In the genomic region with DNA sequence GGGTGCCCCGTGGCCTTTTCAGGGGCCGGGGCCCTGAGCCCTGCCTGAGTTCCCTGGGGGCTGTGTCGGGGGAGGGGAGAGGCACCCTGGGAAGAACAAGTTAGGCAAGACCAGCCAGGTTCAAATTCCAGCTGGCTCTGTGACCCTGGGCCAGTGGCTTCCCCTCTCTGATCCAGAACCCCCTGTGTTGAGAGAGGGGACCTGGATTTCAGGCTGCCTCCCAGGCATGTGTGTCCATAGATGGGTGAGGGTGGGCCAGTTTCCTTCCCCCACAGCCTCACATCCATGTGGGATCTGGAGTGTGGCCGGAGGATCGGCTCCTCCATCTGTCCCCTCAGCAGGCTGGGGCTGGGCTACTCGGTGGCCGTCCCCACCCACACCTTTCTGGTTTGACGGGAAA, we compare ENCODE assay signal across 8 mouse cellular contexts. TPM values are rescaled to one million over a fixed set of nuclear protein-coding genes. Genes with fewer than 3 reads are reported as not detected.
A peak's percentile ranks its signal among the peaks of the same experiment; 100 is the strongest.
DNase-seq lines count a peak whose midpoint lies in the region; ATAC-seq and TF ChIP-seq lines count a peak whose summit lies in the region.

No protein-coding gene starts in this region.

- H3K9me3 ChIP-seq in heart, embryonic 11.5 days (replicated peaks; ENCODE audit: control insufficient read depth, low read length), result no peaks in the 10 kb centered on the region
- H3K9me3 ChIP-seq in ES-E14 (ENCODE audit: control insufficient read depth, insufficient read depth, low read depth, low read length), result no peaks in the 10 kb centered on the region
- H3K9me3 ChIP-seq in embryonic facial prominence, embryonic 14.5 days (ENCODE audit: control insufficient read depth, low read length), result no peaks in the 10 kb centered on the region
- H3K9me3 ChIP-seq in limb, embryonic 15.5 days, result no peaks in the 10 kb centered on the region

- no peak for ATAC-seq in heart, embryonic 11.5 days (replicated peaks; ENCODE audit: insufficient number of reproducible peaks, low FRiP score, low TSS enrichment)
- ATAC-seq in embryonic facial prominence, embryonic 14.5 days (ENCODE audit: low read depth), result no peak
- ATAC-seq in limb, embryonic 15.5 days (ENCODE audit: insufficient number of reproducible peaks, low FRiP score, low TSS enrichment, low read depth), result no peak

- peaks cover 3% of the 10 kb centered on the region for H3K27me3 ChIP-seq in heart, embryonic 11.5 days (ENCODE audit: control insufficient read depth, insufficient read depth, low read length)
- H3K27me3 ChIP-seq in embryonic facial prominence, embryonic 14.5 days (replicated peaks; ENCODE audit: control insufficient read depth, insufficient read depth, low read length), result peaks cover 7% of the 10 kb centered on the region
- peaks cover 7% of the 10 kb centered on the region for H3K27me3 ChIP-seq in limb, embryonic 15.5 days

- intact Hi-C loops in heart, postnatal 14 days (cut with DNase I), result no loop called here

- H3K36me3 ChIP-seq in heart, embryonic 11.5 days (ENCODE audit: control insufficient read depth, insufficient read depth, low read length), result peaks cover 16% of the 10 kb centered on the region
- peaks cover 15% of the 10 kb centered on the region for H3K36me3 ChIP-seq in ES-E14 (ENCODE audit: control insufficient read depth, insufficient read depth, low read length, poor library complexity, severe bottlenecking)
- H3K36me3 ChIP-seq in embryonic facial prominence, embryonic 14.5 days (ENCODE audit: control insufficient read depth, insufficient read depth, low read length), result peaks cover 17% of the 10 kb centered on the region
- H3K36me3 ChIP-seq in limb, embryonic 15.5 days, result peaks cover 19% of the 10 kb centered on the region

- H3K9ac ChIP-seq in heart, embryonic 11.5 days (ENCODE audit: low read depth, low read length), result peak overlapping the region; percentile 72
- peak overlapping the region; percentile 90; the same call in 1 of the 2 replicates for H3K9ac ChIP-seq in ES-E14 (ENCODE audit: insufficient read depth, low read depth, low read length, poor library complexity, severe bottlenecking)
- H3K9ac ChIP-seq in embryonic facial prominence, embryonic 14.5 days (ENCODE audit: low read depth, low read length), result peak overlapping the region; percentile 30
- H3K9ac ChIP-seq in limb, embryonic 15.5 days, result peak overlapping the region; percentile 5; the same call in 1 of the 2 replicates

- no peak overlapping the region for H3K27ac ChIP-seq in heart, embryonic 11.5 days (ENCODE audit: low read depth, low read length)
- peak overlapping the region; percentile 67 for H3K27ac ChIP-seq in ES-E14 (ENCODE audit: insufficient read depth, low read depth, low read length, poor library complexity, severe bottlenecking)
- H3K27ac ChIP-seq in embryonic facial prominence, embryonic 14.5 days (replicated peaks; ENCODE audit: low read depth, low read length), result peak overlapping the region; percentile 56; the same call in 1 of the 2 replicates
- H3K27ac ChIP-seq in limb, embryonic 15.5 days, result peak overlapping the region; percentile 74

- in situ Hi-C loops in ES-E14 (cut with MboI; ENCODE audit: low sequenced_read_pairs in 2 of 2, unreplicated experiment in 2 of 2), result no loop called here

- peak overlapping the region; percentile 80 for H3K4me2 ChIP-seq in heart, embryonic 11.5 days
- peak overlapping the region; percentile 92 for H3K4me2 ChIP-seq in embryonic facial prominence, embryonic 14.5 days (ENCODE audit: low read depth, low read length)
- peak overlapping the region; percentile 89 for H3K4me2 ChIP-seq in limb, embryonic 15.5 days

- H3K4me1 ChIP-seq in heart, embryonic 11.5 days (ENCODE audit: control insufficient read depth, insufficient read depth, low read length), result peaks cover 43% of the 10 kb centered on the region
- peaks cover 3 to 40% of the 10 kb centered on the region in 2 experiments; a peak in 3 of 4 replicates for H3K4me1 ChIP-seq in ES-E14 (ENCODE audit: control insufficient read depth in 2 of 2, insufficient read depth in 2 of 2, low read length in 2 of 2, poor library complexity in 1 of 2)
- peaks cover 35% of the 10 kb centered on the region for H3K4me1 ChIP-seq in embryonic facial prominence, embryonic 14.5 days (ENCODE audit: control insufficient read depth, insufficient read depth, low read length)
- H3K4me1 ChIP-seq in limb, embryonic 15.5 days, result peaks cover 68% of the 10 kb centered on the region

- no peak for DNase-seq in heart, postnatal 14 days
- DNase-seq in ES-E14 (ENCODE audit: low read depth, low spot score), result no peak
- DNase-seq in embryonic facial prominence, embryonic 14.5 days (ENCODE audit: low spot score), result no peak
- DNase-seq in gastrocnemius, postnatal 10 days, result no peak
- DNase-seq in urinary bladder, postnatal 10 days (ENCODE audit: low spot score), result no peak
- no peak for DNase-seq in kidney, adult 8-10 months

- WGBS in heart, embryonic 11.5 days (ENCODE audit: insufficient replicate concordance), result 59% methylated on average over 8 of the region's 8 CpGs
- 47% methylated on average over 8 of the region's 8 CpGs for WGBS in embryonic facial prominence, embryonic 14.5 days
- WGBS in limb, embryonic 15.5 days, result 47% methylated on average over 8 of the region's 8 CpGs

- peak overlapping the region; percentile 68 for H3K4me3 ChIP-seq in heart, embryonic 11.5 days (ENCODE audit: low read depth, low read length)
- peak overlapping the region; percentile 90 to 91 for H3K4me3 ChIP-seq in ES-E14 (ENCODE audit: insufficient read depth in 1 of 2, low read depth in 1 of 2, low read length in 2 of 2, poor library complexity in 1 of 2, severe bottlenecking in 1 of 2)
- peak overlapping the region; percentile 20 for H3K4me3 ChIP-seq in embryonic facial prominence, embryonic 14.5 days (ENCODE audit: low read depth, low read length)
- H3K4me3 ChIP-seq in limb, embryonic 15.5 days, result peak overlapping the region; percentile 94

TF ChIP-seq in ES-E14, 5 proteins besides CTCF, POLR2A, EP300 and RAD21:
- TF ChIP-seq HCFC1 (IDR thresholded peaks at IDR 0.05; ENCODE audit: borderline replicate concordance, insufficient read depth, low read length) (no peak), CHD2 (IDR thresholded peaks at IDR 0.05; ENCODE audit: low read depth, low read length) (no peak), ZNF384 (IDR thresholded peaks at IDR 0.05; ENCODE audit: low read depth, low read length) (no peak), ZC3H11A (IDR thresholded peaks at IDR 0.05; ENCODE audit: borderline replicate concordance, low read depth, low read length) (no peak), MAFK (IDR thresholded peaks at IDR 0.05; ENCODE audit: insufficient read depth, low read depth, low read length) (no peak)

RNA-seq across cellular contexts. Expression of gene Zbtb7a, which starts 5.0 kb away (rescaled TPM):
- 10.6 and 10.8 TPM in 2 replicates for polyA plus RNA-seq in heart, embryonic 11.5 days (2014; fragmentation: Nextera tagmentation; extraction: Ambion mirVana)
- 10 to 100 TPM; 40.8 to 43.2 TPM for total RNA-seq in heart, postnatal 14 days (2021)
- 15.7 and 30.1 TPM in 2 replicates for total RNA-seq in ES-E14 (2012; rRNA removed)
- 24.1 and 25.9 TPM in 2 replicates for polyA plus RNA-seq in embryonic facial prominence, embryonic 14.5 days (2014; fragmentation: Nextera tagmentation; extraction: Ambion mirVana)
- polyA plus RNA-seq in limb, embryonic 15.5 days (2015; fragmentation: Nextera tagmentation; extraction: Ambion mirVana), result 58.6 and 61.4 TPM in 2 replicates
- total RNA-seq in gastrocnemius, postnatal 10 days (2021), result 10 to 100 TPM; 29.2 to 35.9 TPM

RNA-seq across cellular contexts. Expression of gene Pias4, which starts 27.7 kb away (rescaled TPM):
- polyA plus RNA-seq in heart, embryonic 11.5 days (2014; fragmentation: Nextera tagmentation; extraction: Ambion mirVana), result 39.4 and 39.7 TPM in 2 replicates
- 10 to 100 TPM; 15.2 to 18.3 TPM for total RNA-seq in heart, postnatal 14 days (2021)
- 37.8 and 50.7 TPM in 2 replicates for total RNA-seq in ES-E14 (2012; rRNA removed)
- polyA plus RNA-seq in embryonic facial prominence, embryonic 14.5 days (2014; fragmentation: Nextera tagmentation; extraction: Ambion mirVana), result 33.2 and 35.6 TPM in 2 replicates
- polyA plus RNA-seq in limb, embryonic 15.5 days (2015; fragmentation: Nextera tagmentation; extraction: Ambion mirVana), result 48.0 and 50.6 TPM in 2 replicates
- total RNA-seq in gastrocnemius, postnatal 10 days (2021), result 10 to 100 TPM; 10.7 to 13.8 TPM

RNA-seq across cellular contexts. Expression of gene Map2k2, which starts 34.3 kb away (rescaled TPM):
- 153 and 154 TPM in 2 replicates for polyA plus RNA-seq in heart, embryonic 11.5 days (2014; fragmentation: Nextera tagmentation; extraction: Ambion mirVana)
- 100 to 1,000 TPM; 115 to 122 TPM for total RNA-seq in heart, postnatal 14 days (2021)
- total RNA-seq in ES-E14 (2012; rRNA removed), result 115 and 121 TPM in 2 replicates
- 166 and 178 TPM in 2 replicates for polyA plus RNA-seq in embryonic facial prominence, embryonic 14.5 days (2014; fragmentation: Nextera tagmentation; extraction: Ambion mirVana)
- 165 and 167 TPM in 2 replicates for polyA plus RNA-seq in limb, embryonic 15.5 days (2015; fragmentation: Nextera tagmentation; extraction: Ambion mirVana)
- 100 to 1,000 TPM; 170 to 177 TPM for total RNA-seq in gastrocnemius, postnatal 10 days (2021)

RNA-seq across cellular contexts. Expression of gene Eef2, which starts 36.4 kb away (rescaled TPM):
- polyA plus RNA-seq in heart, embryonic 11.5 days (2014; fragmentation: Nextera tagmentation; extraction: Ambion mirVana), result 313 and 338 TPM in 2 replicates
- 1,000 to 10,000 TPM; 1,113 to 1,165 TPM for total RNA-seq in heart, postnatal 14 days (2021)
- 2,093 and 2,486 TPM in 2 replicates for total RNA-seq in ES-E14 (2012; rRNA removed)
- 549 and 578 TPM in 2 replicates for polyA plus RNA-seq in embryonic facial prominence, embryonic 14.5 days (2014; fragmentation: Nextera tagmentation; extraction: Ambion mirVana)
- polyA plus RNA-seq in limb, embryonic 15.5 days (2015; fragmentation: Nextera tagmentation; extraction: Ambion mirVana), result 564 and 615 TPM in 2 replicates
- 1,000 to 10,000 TPM in 1 of 2 experiments, 100 to 1,000 TPM in 1; 974 to 1,018 TPM for total RNA-seq in gastrocnemius, postnatal 10 days (2021)

RNA-seq across cellular contexts. Expression of gene Creb3l3, which starts 41.3 kb away (rescaled TPM):
- polyA plus RNA-seq in heart, embryonic 11.5 days (2014; fragmentation: Nextera tagmentation; extraction: Ambion mirVana), result 0.37 and 1.0 TPM in 2 replicates
- total RNA-seq in heart, postnatal 14 days (2021), result under 1 TPM; 0.69 to 0.90 TPM
- 0.94 and 2.2 TPM in 2 replicates for total RNA-seq in ES-E14 (2012; rRNA removed)
- polyA plus RNA-seq in embryonic facial prominence, embryonic 14.5 days (2014; fragmentation: Nextera tagmentation; extraction: Ambion mirVana), result 0.60 and 0.68 TPM in 2 replicates
- 0.73 and 1.5 TPM in 2 replicates for polyA plus RNA-seq in limb, embryonic 15.5 days (2015; fragmentation: Nextera tagmentation; extraction: Ambion mirVana)
- total RNA-seq in gastrocnemius, postnatal 10 days (2021), result 1 to 10 TPM in 1 of 2 experiments, under 1 TPM in 1; 0.87 to 2.1 TPM

Comparison
In these comparisons a context has a peak if more than half of its experiments do, and no peak if none do; other contexts are left out.
1. H3K4me3 ChIP-seq: peak in every context shown above with its lines; median percentile 94 in limb, embryonic 15.5 days; 90 in ES-E14; 68 in heart, embryonic 11.5 days; 20 in embryonic facial prominence, embryonic 14.5 days.
2. H3K9ac ChIP-seq: peak in every context shown above with its lines; median percentile 90 in ES-E14; 72 in heart, embryonic 11.5 days; 30 in embryonic facial prominence, embryonic 14.5 days; 5 in limb, embryonic 15.5 days.